Mouse (Mus musculus): ENCODE measurements around the gene Fanci. TPM values are rescaled to one million over a fixed set of nuclear protein-coding genes. Genes with fewer than 3 reads are reported as not detected.

Gene Fanci
- polyA plus RNA-seq, 1 experiment from 2014 or later: 1.7 TPM

DNA sequence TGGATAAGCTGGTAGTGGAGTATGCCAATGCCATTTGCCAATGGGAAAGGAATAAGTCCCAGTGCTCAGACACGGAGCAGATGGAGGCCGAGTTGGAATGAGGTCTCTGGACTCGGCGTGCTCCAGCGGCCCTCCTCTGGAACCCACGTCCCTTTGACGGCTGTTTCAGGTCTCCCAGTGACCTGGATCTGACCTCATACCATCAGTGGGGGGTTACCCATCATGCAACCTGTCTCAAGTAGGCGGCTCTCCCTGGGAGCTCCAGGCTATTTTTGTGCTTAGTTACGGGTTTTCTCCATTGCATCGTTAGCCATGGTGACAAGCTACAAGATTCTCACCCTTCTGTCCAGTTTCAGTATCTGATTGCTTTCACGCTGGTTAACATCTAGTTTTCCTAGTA, 31.7 kb upstream of the Fanci start:
- Histone ChIP-seq H3K4me2 (ENCODE audit: low read length) (no peak overlapping the region), H3K4me3 (ENCODE audit: low read depth, low read length) (no peak overlapping the region), H3K27me3 (ENCODE audit: control insufficient read depth, insufficient read depth, low read depth, low read length) (no peaks in the 10 kb centered on the region), H3K9ac (ENCODE audit: low read depth, low read length) (no peak overlapping the region), H3K27ac (ENCODE audit: low read length) (0 out of 2 replicates have a peak overlapping the region, but pooled peaks have one; percentile 8), H3K9me3 (replicated peaks; ENCODE audit: control insufficient read depth, low read length, poor library complexity, severe bottlenecking) (no peaks in the 10 kb centered on the region), H3K36me3 (ENCODE audit: control insufficient read depth, insufficient read depth, low read length) (peaks cover 34% of the 10 kb centered on the region), H3K4me1 (ENCODE audit: control insufficient read depth, insufficient read depth, low read length) (no peaks in the 10 kb centered on the region; the same call in 1 of the 2 replicates)
- WGBS: 80% methylated on average over 11 of the region's 11 CpGs
- no peak for ATAC-seq

GRCm38 (mm10) chr7:79362208-79362607, 29.5 kb upstream of the Fanci start:
- no peak overlapping the region for H3K4me3 ChIP-seq (ENCODE audit: low read depth, low read length)
- ATAC-seq: peak; percentile 90
- peaks cover 21% of the 10 kb centered on the region for H3K36me3 ChIP-seq (ENCODE audit: control insufficient read depth, insufficient read depth, low read length)
- WGBS: 58% methylated on average over 8 of the region's 8 CpGs
- H3K4me2 ChIP-seq (ENCODE audit: low read length): no peak overlapping the region
- no peak overlapping the region for H3K9ac ChIP-seq (ENCODE audit: low read depth, low read length)
- H3K27ac ChIP-seq (ENCODE audit: low read length): peak overlapping the region; percentile 77
- H3K4me1 ChIP-seq (ENCODE audit: control insufficient read depth, insufficient read depth, low read length): no peaks in the 10 kb centered on the region; the same call in 1 of the 2 replicates
- H3K9me3 ChIP-seq (replicated peaks; ENCODE audit: control insufficient read depth, low read length, poor library complexity, severe bottlenecking): no peaks in the 10 kb centered on the region
- H3K27me3 ChIP-seq (ENCODE audit: control insufficient read depth, insufficient read depth, low read depth, low read length): no peaks in the 10 kb centered on the region

GRCm38 (mm10) chr7:79362830-79363229, 28.9 kb upstream of the Fanci start:
- Histone ChIP-seq H3K4me2 (ENCODE audit: low read length) (no peak overlapping the region), H3K27ac (ENCODE audit: low read length) (peak overlapping the region; percentile 77), H3K9ac (ENCODE audit: low read depth, low read length) (no peak overlapping the region), H3K36me3 (ENCODE audit: control insufficient read depth, insufficient read depth, low read length) (peaks cover 19% of the 10 kb centered on the region), H3K9me3 (replicated peaks; ENCODE audit: control insufficient read depth, low read length, poor library complexity, severe bottlenecking) (no peaks in the 10 kb centered on the region), H3K4me1 (ENCODE audit: control insufficient read depth, insufficient read depth, low read length) (no peaks in the 10 kb centered on the region; the same call in 1 of the 2 replicates), H3K4me3 (ENCODE audit: low read depth, low read length) (no peak overlapping the region), H3K27me3 (ENCODE audit: control insufficient read depth, insufficient read depth, low read depth, low read length) (no peaks in the 10 kb centered on the region)
- WGBS: 83% methylated on average over 7 of the region's 7 CpGs
- no peak for ATAC-seq

DNA sequence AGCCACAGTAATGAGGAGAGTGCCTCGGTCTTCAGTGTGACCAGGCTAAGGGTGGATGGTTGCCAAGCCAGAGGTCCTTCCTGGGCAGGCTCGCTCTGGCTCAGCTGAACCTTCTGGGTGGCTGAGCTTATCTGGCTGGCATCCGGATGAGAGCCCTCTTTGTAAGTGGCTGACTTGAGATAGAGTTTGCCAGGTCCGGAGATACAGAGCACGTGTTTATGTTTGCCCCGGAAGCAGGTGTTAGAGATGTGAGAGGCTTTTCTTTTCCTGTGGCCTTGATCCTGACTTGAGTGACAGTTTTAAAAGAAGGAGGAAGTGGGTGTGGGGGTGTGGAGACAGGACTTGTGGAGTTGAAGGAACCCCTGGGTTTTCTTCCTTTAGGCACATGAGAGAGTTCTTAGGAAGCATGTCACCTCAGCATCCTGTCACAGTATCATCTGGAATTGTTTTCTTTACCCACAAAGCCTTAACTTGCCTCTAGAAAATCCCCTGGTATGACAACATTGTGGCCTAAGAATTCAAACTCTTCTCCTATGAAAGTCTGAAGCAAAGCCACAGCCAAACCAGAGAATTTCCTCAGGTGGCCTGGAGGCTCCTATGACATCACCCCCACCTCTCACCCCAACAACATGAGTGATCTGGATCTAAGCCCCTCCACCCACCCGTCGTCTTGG, 28.2 kb upstream of the Fanci start:
- H3K4me1 ChIP-seq (ENCODE audit: control insufficient read depth, insufficient read depth, low read length): no peaks in the 10 kb centered on the region; the same call in 1 of the 2 replicates
- no peak overlapping the region for H3K4me2 ChIP-seq (ENCODE audit: low read length)
- ATAC-seq: no peak
- no peaks in the 10 kb centered on the region for H3K9me3 ChIP-seq (replicated peaks; ENCODE audit: control insufficient read depth, low read length, poor library complexity, severe bottlenecking)
- no peak overlapping the region for H3K4me3 ChIP-seq (ENCODE audit: low read depth, low read length)
- H3K27me3 ChIP-seq (ENCODE audit: control insufficient read depth, insufficient read depth, low read depth, low read length): no peaks in the 10 kb centered on the region
- 66% methylated on average over 8 of the region's 8 CpGs for WGBS
- no peak overlapping the region for H3K9ac ChIP-seq (ENCODE audit: low read depth, low read length)
- peak overlapping the region; percentile 77 for H3K27ac ChIP-seq (ENCODE audit: low read length)
- peaks cover 14% of the 10 kb centered on the region for H3K36me3 ChIP-seq (ENCODE audit: control insufficient read depth, insufficient read depth, low read length)

GRCm38 (mm10) chr7:79368664-79369063, 23.1 kb upstream of the Fanci start:
- H3K4me1 ChIP-seq (ENCODE audit: control insufficient read depth, insufficient read depth, low read length): no peaks in the 10 kb centered on the region
- WGBS: 85% methylated on average over 5 of the region's 5 CpGs
- no peak overlapping the region for H3K4me2 ChIP-seq (ENCODE audit: low read length)
- H3K9ac ChIP-seq (ENCODE audit: low read depth, low read length): no peak overlapping the region
- H3K27me3 ChIP-seq (ENCODE audit: control insufficient read depth, insufficient read depth, low read depth, low read length): no peaks in the 10 kb centered on the region
- H3K4me3 ChIP-seq (ENCODE audit: low read depth, low read length): no peak overlapping the region
- H3K36me3 ChIP-seq (ENCODE audit: control insufficient read depth, insufficient read depth, low read length): no peaks in the 10 kb centered on the region
- ATAC-seq: no peak
- no peak overlapping the region for H3K27ac ChIP-seq (ENCODE audit: low read length)
- no peaks in the 10 kb centered on the region for H3K9me3 ChIP-seq (replicated peaks; ENCODE audit: control insufficient read depth, low read length, poor library complexity, severe bottlenecking)

GRCm38 (mm10) chr7:79369416-79369815, 22.3 kb upstream of the Fanci start:
- WGBS: 54% methylated on average over 4 of the region's 4 CpGs
- Histone ChIP-seq H3K4me1 (ENCODE audit: control insufficient read depth, insufficient read depth, low read length) (no peaks in the 10 kb centered on the region), H3K27me3 (ENCODE audit: control insufficient read depth, insufficient read depth, low read depth, low read length) (no peaks in the 10 kb centered on the region)

GRCm38 (mm10) chr7:79371321-79371879, 20.3 kb upstream of the Fanci start:
- 52% methylated on average over 10 of the region's 10 CpGs for WGBS
- Histone ChIP-seq H3K9ac (ENCODE audit: low read depth, low read length) (no peak overlapping the region), H3K4me2 (ENCODE audit: low read length) (no peak overlapping the region), H3K4me1 (ENCODE audit: control insufficient read depth, insufficient read depth, low read length) (no peaks in the 10 kb centered on the region), H3K36me3 (ENCODE audit: control insufficient read depth, insufficient read depth, low read length) (no peaks in the 10 kb centered on the region), H3K4me3 (ENCODE audit: low read depth, low read length) (no peak overlapping the region), H3K27ac (ENCODE audit: low read length) (no peak overlapping the region), H3K9me3 (replicated peaks; ENCODE audit: control insufficient read depth, low read length, poor library complexity, severe bottlenecking) (no peaks in the 10 kb centered on the region), H3K27me3 (ENCODE audit: control insufficient read depth, insufficient read depth, low read depth, low read length) (no peaks in the 10 kb centered on the region)
- no peak for ATAC-seq

More at GRCm38 (mm10) chr7:79369416-79369815, 22.3 kb upstream of the Fanci start:
- no peaks in the 10 kb centered on the region for H3K9me3 ChIP-seq (replicated peaks; ENCODE audit: control insufficient read depth, low read length, poor library complexity, severe bottlenecking)
- no peak overlapping the region for H3K9ac ChIP-seq (ENCODE audit: low read depth, low read length)
- H3K27ac ChIP-seq (ENCODE audit: low read length): no peak overlapping the region
- no peaks in the 10 kb centered on the region for H3K36me3 ChIP-seq (ENCODE audit: control insufficient read depth, insufficient read depth, low read length)
- no peak for ATAC-seq
- no peak overlapping the region for H3K4me3 ChIP-seq (ENCODE audit: low read depth, low read length)
- no peak overlapping the region for H3K4me2 ChIP-seq (ENCODE audit: low read length)

GRCm38 (mm10) chr7:79374017-79374416, 17.7 kb upstream of the Fanci start:
- no peak for ATAC-seq

GRCm38 (mm10) chr7:79375594-79375993, 16.1 kb upstream of the Fanci start:
- Histone ChIP-seq H3K4me3 (ENCODE audit: low read depth, low read length) (no peak overlapping the region), H3K4me2 (ENCODE audit: low read length) (no peak overlapping the region), H3K4me1 (ENCODE audit: control insufficient read depth, insufficient read depth, low read length) (no peaks in the 10 kb centered on the region), H3K27ac (ENCODE audit: low read length) (no peak overlapping the region), H3K36me3 (ENCODE audit: control insufficient read depth, insufficient read depth, low read length) (no peaks in the 10 kb centered on the region), H3K9ac (ENCODE audit: low read depth, low read length) (no peak overlapping the region), H3K27me3 (ENCODE audit: control insufficient read depth, insufficient read depth, low read depth, low read length) (no peaks in the 10 kb centered on the region), H3K9me3 (replicated peaks; ENCODE audit: control insufficient read depth, low read length, poor library complexity, severe bottlenecking) (no peaks in the 10 kb centered on the region)
- 73% methylated on average over 5 of the region's 5 CpGs for WGBS
- no peak for ATAC-seq

More at GRCm38 (mm10) chr7:79374017-79374416, 17.7 kb upstream of the Fanci start:
- H3K4me3 ChIP-seq (ENCODE audit: low read depth, low read length): no peak overlapping the region
- no peaks in the 10 kb centered on the region for H3K9me3 ChIP-seq (replicated peaks; ENCODE audit: control insufficient read depth, low read length, poor library complexity, severe bottlenecking)
- no peaks in the 10 kb centered on the region for H3K27me3 ChIP-seq (ENCODE audit: control insufficient read depth, insufficient read depth, low read depth, low read length)
- H3K27ac ChIP-seq (ENCODE audit: low read length): no peak overlapping the region
- H3K36me3 ChIP-seq (ENCODE audit: control insufficient read depth, insufficient read depth, low read length): no peaks in the 10 kb centered on the region
- H3K9ac ChIP-seq (ENCODE audit: low read depth, low read length): no peak overlapping the region
- no peak overlapping the region for H3K4me2 ChIP-seq (ENCODE audit: low read length)
- no peaks in the 10 kb centered on the region for H3K4me1 ChIP-seq (ENCODE audit: control insufficient read depth, insufficient read depth, low read length)

All from midbrain, embryonic 16.5 days (tissue).